Mouse (Mus musculus) spleen, adult 2 months (tissue): ENCODE results near the gene Casp3. TPM values are rescaled to one million over a fixed set of nuclear protein-coding genes. Genes with fewer than 3 reads are reported as not detected.
A peak's percentile ranks its signal among the peaks of the same experiment; 100 is the strongest.

Source experiments
- DNase-seq, 2 experiments: peaks; one replicate each; pipeline versions ENCODE4 v3.0.0 to v3.0.0-alpha.2; 2012 to 2021; ENCODE audit warnings: low spot score in 2 of 2, low read depth in 1 of 2
- H3K27ac ChIP-seq: fragments of 200-500 bp; 2 replicates; pipeline ENCODE4 v1.5.1; 2012; ENCODE audit warnings: low read length, inconsistent platforms; ENCODE audit not compliant: insufficient read depth
- H3K27me3 ChIP-seq: fragments of 200-500 bp; 2 replicates; pipeline ENCODE4 v1.6.1; 2012; ENCODE audit warnings: mild to moderate bottlenecking, moderate library complexity, low read length, inconsistent platforms; ENCODE audit not compliant: control insufficient read depth, insufficient read depth
- H3K36me3 ChIP-seq: fragments of 200-500 bp; 2 replicates; pipeline ENCODE4 v1.6.1; 2012; ENCODE audit warnings: mild to moderate bottlenecking, low read length, inconsistent platforms; ENCODE audit not compliant: control insufficient read depth, insufficient read depth
- H3K4me1 ChIP-seq: fragments of 200-500 bp; 2 replicates; pipeline ENCODE4 v1.6.1; 2011; ENCODE audit warnings: inconsistent platforms; ENCODE audit not compliant: control insufficient read depth, insufficient read depth, insufficient read length
- H3K4me3 ChIP-seq: fragments of 200-500 bp; 2 replicates; pipeline ENCODE4 v1.5.1; 2011; ENCODE audit warnings: mild to moderate bottlenecking, inconsistent platforms; ENCODE audit not compliant: insufficient read depth, insufficient read length; ENCODE audit errors: extremely low read depth
- CTCF ChIP-seq: fragments of 200-500 bp; IDR thresholded peaks from 2 replicates; pipeline ENCODE4 v1.5.1; 2011; ENCODE audit warnings: mild to moderate bottlenecking, inconsistent platforms; ENCODE audit not compliant: insufficient read depth, insufficient read length, insufficient replicate concordance; ENCODE audit errors: extremely low read depth
- POLR2A ChIP-seq: fragments of 200-500 bp; IDR thresholded peaks from 2 replicates; pipeline ENCODE4 v1.6.1; 2011; ENCODE audit warnings: low read depth, low read length, inconsistent platforms
- WGBS: fragments of 180-500 bp; shearing (Covaris S2); methylation state at CpG from one replicate; pipeline ENCODE4 v1.1.7; 2018; 5-methylcytosine and 5-hydroxymethylcytosine counted together
- polyA plus RNA-seq: library from polyadenylated mRNA; depleted of rRNA; stranded (reverse); fragments of >200 nt; gene quantifications from 2 replicates; pipeline ENCODE4 v1.2.3, GENCODE M21; 2012

The Casp3 gene
- polyA plus RNA-seq, 1 experiment = 5.0 TPM

DNA sequence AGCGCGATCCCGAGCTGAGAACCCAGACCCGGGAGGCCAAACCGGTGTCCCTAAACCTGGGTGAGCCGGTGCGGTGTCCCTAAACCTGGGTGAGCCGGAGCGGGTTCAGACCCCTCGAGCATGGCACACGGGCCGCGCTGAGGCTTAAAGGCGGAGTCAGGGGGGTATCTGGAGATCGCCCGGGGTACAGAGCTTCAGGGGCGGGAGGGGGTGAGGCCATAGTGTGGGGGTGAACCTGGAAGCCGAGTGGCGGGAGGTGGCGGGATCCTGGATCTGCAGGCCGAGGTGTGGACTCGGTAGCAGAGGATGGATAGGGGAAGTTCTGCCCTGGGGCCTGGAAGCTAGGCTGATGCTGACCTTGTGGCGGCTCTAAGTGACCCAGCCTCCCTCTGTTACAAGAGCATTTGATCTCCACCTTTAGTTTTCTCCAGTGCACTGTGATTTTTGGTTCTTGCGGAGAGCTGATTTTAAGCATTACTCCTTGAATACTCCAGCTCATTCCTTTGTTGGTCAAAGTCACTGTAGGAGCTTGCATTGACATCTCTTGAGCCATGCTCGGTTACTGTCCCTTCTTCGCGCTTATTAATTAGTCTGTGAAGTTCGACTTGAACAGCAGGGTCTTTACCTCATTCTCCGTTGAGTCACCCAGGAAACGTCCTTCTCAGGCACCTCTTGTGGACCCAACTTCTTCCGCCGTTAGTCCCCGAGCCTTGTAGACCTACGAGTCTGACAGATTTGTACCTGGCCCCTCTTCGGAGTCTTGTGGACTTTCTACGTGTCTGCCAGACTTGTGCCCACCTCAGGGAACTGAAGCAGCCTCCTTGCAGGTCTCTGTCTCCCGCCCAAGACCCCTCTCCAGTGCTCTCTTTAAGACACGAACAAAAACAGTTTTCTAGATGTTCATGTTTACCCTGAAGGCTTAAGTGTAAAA lies 864 bp downstream of the Casp3 start:
- no peaks in the 10 kb centered on the region for H3K27me3 ChIP-seq
- no peaks in the 10 kb centered on the region for H3K36me3 ChIP-seq
- peak overlapping the region; percentile 93 for H3K4me3 ChIP-seq
- DNase-seq = peak in 1 of 2 experiments; percentile 10
- peak overlapping the region; percentile 76 for H3K27ac ChIP-seq
- TF ChIP-seq POLR2A = no peak
- no peak for TF ChIP-seq CTCF
- peaks cover 3% of the 10 kb centered on the region; the same call in 1 of the 2 replicates for H3K4me1 ChIP-seq
- WGBS = under 1% methylated on average over 38 of the region's 38 CpGs

GRCm38 (mm10) chr8:46618639-46619320 lies 1.7 kb downstream of the Casp3 start:
- WGBS = 20% methylated on average over 10 of the region's 10 CpGs
- Histone ChIP-seq H3K27ac (no peak overlapping the region), H3K4me1 (peaks cover 3% of the 10 kb centered on the region; the same call in 1 of the 2 replicates), H3K27me3 (no peaks in the 10 kb centered on the region), H3K4me3 (peak overlapping the region; percentile 93; the same call in 1 of the 2 replicates), H3K36me3 (no peaks in the 10 kb centered on the region)
- no peak for DNase-seq
- TF ChIP-seq POLR2A = no peak
- no peak for TF ChIP-seq CTCF

- no peak overlapping the region for H3K4me3 ChIP-seq
- TF ChIP-seq CTCF = no peak
- TF ChIP-seq POLR2A = no peak
- no peaks in the 10 kb centered on the region for H3K27me3 ChIP-seq
- H3K27ac ChIP-seq = no peak overlapping the region
- 93% methylated on average over 9 of the region's 9 CpGs for whole genome bisulfite sequencing
- no peak for DNase-seq
- peaks cover 9% of the 10 kb centered on the region; the same call in 1 of the 2 replicates for H3K4me1 ChIP-seq
- no peaks in the 10 kb centered on the region for H3K36me3 ChIP-seq
Observed at GRCm38 (mm10) chr8:46622446-46623270, 5.6 kb downstream of the Casp3 start.

GRCm38 (mm10) chr8:46625166-46625565 lies 8.1 kb downstream of the Casp3 start:
- H3K4me1 ChIP-seq = peaks cover 11% of the 10 kb centered on the region; the same call in 1 of the 2 replicates
- TF ChIP-seq CTCF = no peak
- no peak for TF ChIP-seq POLR2A
- H3K27me3 ChIP-seq = no peaks in the 10 kb centered on the region
- no peak overlapping the region for H3K27ac ChIP-seq
- no peaks in the 10 kb centered on the region for H3K36me3 ChIP-seq
- DNase-seq = no peak
- no peak overlapping the region for H3K4me3 ChIP-seq
- WGBS = 12% methylated on average over 1 of the region's 1 CpGs

GRCm38 (mm10) chr8:46626642-46627041 lies 9.6 kb downstream of the Casp3 start:
- peaks cover 11% of the 10 kb centered on the region; the same call in 1 of the 2 replicates for H3K4me1 ChIP-seq
- no peak overlapping the region for H3K4me3 ChIP-seq
- no peaks in the 10 kb centered on the region for H3K36me3 ChIP-seq
- 82% methylated on average over 5 of the region's 5 CpGs for WGBS
- DNase-seq = no peak
- no peak for TF ChIP-seq CTCF
- TF ChIP-seq POLR2A = no peak
- H3K27ac ChIP-seq = no peak overlapping the region; the same call in 1 of the 2 replicates
- no peaks in the 10 kb centered on the region for H3K27me3 ChIP-seq

- no peak for DNase-seq
- H3K27ac ChIP-seq = no peak overlapping the region
- WGBS = 48% methylated on average over 7 of the region's 7 CpGs
- H3K4me1 ChIP-seq = peaks cover 11% of the 10 kb centered on the region; the same call in 1 of the 2 replicates
- no peak overlapping the region for H3K4me3 ChIP-seq
- H3K27me3 ChIP-seq = no peaks in the 10 kb centered on the region
- TF ChIP-seq CTCF (no peak), POLR2A (no peak)
- peaks cover 3% of the 10 kb centered on the region; the same call in 1 of the 2 replicates for H3K36me3 ChIP-seq
Observed at GRCm38 (mm10) chr8:46627881-46628280, 10.8 kb downstream of the Casp3 start.
